Mouse (Mus musculus): Measurements from ENCODE around the gene Zfp975. TPM values are rescaled to one million over a fixed set of nuclear protein-coding genes. Genes with fewer than 3 reads are reported as not detected.
"Not testable (repeated sequence)": the region's sequence is repeated elsewhere in the genome, so short reads cannot be mapped to it uniquely, and the experiment has no call there.

The Zfp975 gene
- 7.2 and 7.3 TPM in 2 replicates for polyA plus RNA-seq (2015; fragmentation: Nextera tagmentation; extraction: Ambion mirVana)

DNA sequence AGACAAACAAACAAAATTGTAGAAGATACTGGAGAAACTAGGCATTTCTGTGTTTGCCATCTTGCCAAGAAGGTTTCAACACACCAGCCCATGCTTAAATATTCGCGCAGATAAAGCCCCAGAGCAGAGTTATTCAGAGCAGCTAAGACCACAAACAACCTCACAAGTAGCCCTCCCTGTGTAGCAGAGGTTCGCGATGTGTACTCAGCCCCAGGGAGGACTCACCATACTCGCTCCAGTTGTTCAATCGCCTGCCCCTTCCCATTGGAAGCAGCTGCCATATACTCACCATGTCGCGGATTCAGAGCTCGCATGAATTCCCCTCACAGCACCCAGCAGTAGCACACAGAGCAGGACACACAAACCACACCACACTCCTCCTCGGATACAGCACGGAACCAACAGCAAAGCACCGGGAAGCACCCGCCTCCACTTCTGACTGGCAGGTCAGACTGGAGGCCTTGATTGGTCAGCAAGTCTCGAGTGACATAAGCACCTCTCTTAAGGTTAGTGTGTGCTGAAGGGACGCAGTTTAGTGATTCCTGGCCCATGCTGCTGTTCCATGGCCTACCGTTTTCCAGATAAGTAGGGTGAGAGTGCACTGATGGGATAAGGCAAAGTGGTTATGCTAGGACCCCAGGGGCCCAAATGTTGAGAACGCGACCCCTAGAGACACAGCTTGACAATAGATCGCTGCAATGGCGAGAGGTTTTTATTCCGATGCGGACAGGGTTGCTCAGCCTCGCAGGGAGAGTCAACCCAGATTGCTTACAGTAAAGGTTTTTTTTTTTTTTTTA, at the start of gene Zfp975:
Gene Zfp975, minus strand, starts transcription at position 381 of the 797 bp plus-strand sequence.
- H3K36me3 ChIP-seq; H3K4me1 ChIP-seq (replicated peaks); H3K9me3 ChIP-seq; H3K27me3 ChIP-seq: not testable (repeated sequence)
- ATAC-seq, result peak; percentile 100
- under 1% methylated on average over 23 of the region's 23 CpGs for WGBS
- Histone ChIP-seq H3K4me3 (replicated peaks) (peak within 1 kb of the TSS; percentile 53), H3K9ac (replicated peaks) (peak within 1 kb of the TSS; percentile 68), H3K27ac (peak within 1 kb of the TSS; percentile 62), H3K4me2 (replicated peaks) (peak within 1 kb of the TSS; percentile 60)

- no peak for ATAC-seq
- Histone ChIP-seq H3K4me2 (replicated peaks) (no peak overlapping the region), H3K36me3 (no peaks in the 10 kb centered on the region), H3K9ac (replicated peaks) (no peak overlapping the region), H3K27me3 (no peaks in the 10 kb centered on the region), H3K4me3 (replicated peaks) (no peak overlapping the region), H3K27ac (no peak overlapping the region), H3K4me1 (replicated peaks) (no peaks in the 10 kb centered on the region), H3K9me3 (peaks cover 41% of the 10 kb centered on the region)
- WGBS, result 87% methylated on average over 10 of the region's 10 CpGs
These were observed 46.1 kb upstream of the Zfp975 start for GRCm38 (mm10) chr7:42738536-42739210.

DNA sequence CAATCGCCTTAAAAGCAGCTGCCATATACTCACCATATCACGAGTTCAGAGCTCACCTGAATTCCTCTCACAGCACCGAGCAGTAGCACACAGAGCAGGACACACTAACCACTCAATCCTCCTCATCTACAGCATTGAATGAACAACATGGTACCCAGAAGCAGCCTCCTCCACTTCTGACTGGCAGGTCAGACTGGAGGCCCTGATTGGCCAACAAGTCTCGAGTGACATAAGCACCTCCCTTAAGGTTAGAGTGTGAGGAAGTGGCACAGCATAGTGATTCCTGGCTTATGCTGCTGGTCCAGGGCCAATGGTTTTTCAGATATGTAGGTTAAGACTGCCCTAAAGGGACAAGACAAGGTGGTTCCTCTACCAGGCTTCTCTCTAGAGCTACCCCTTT, 34.4 kb upstream of the Zfp975 start, which contains the start of gene Gm17067:
Gene Gm17067, minus strand, starts transcription at position 101 of the 400 bp plus-strand sequence.
- H3K4me2 ChIP-seq (replicated peaks); H3K27ac ChIP-seq; H3K4me1 ChIP-seq (replicated peaks); H3K27me3 ChIP-seq; H3K36me3 ChIP-seq; ATAC-seq; H3K4me3 ChIP-seq (replicated peaks); H3K9ac ChIP-seq (replicated peaks): not testable (repeated sequence)
- 86% methylated on average over 4 of the region's 4 CpGs for WGBS
- H3K9me3 ChIP-seq, result peaks cover 28% of the 10 kb centered on the region

DNA sequence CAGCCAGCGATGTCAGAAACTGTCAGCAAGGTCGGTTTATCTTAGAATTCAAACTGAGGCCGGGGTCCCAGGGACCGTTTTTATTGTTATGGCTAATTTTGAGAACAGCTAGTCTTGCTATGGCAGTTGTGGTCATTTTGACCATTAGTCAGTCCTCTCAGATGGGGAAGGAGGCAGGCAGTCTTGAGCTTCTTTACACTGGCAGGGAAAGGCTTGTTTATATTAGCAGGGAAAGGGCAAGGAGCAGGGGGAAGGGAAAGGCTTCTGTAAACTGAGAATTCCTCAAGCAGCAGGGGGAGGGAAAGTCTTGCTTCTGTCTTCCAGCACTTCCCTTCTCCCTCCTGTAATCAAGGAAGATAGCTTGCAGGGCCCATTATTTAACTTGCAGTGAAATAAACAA, 709 bp upstream of the Zfp975 start:
- not testable (repeated sequence) for ATAC-seq; H3K27me3 ChIP-seq; H3K9me3 ChIP-seq; H3K36me3 ChIP-seq; H3K4me1 ChIP-seq (replicated peaks)
- Histone ChIP-seq H3K4me2 (replicated peaks) (peak overlapping the region; percentile 60), H3K4me3 (replicated peaks) (peak overlapping the region; percentile 53), H3K9ac (replicated peaks) (peak overlapping the region; percentile 68), H3K27ac (0 out of 2 replicates have a peak overlapping the region, but pooled peaks have one; percentile 62)
- 4% methylated on average over 4 of the region's 4 CpGs for WGBS

GRCm38 (mm10) chr7:42680081-42680480, 12.5 kb downstream of the Zfp975 start:
- WGBS, result 91% methylated on average over 6 of the region's 6 CpGs
- H3K27ac ChIP-seq; H3K4me2 ChIP-seq (replicated peaks); H3K4me1 ChIP-seq (replicated peaks); ATAC-seq; H3K36me3 ChIP-seq; H3K9ac ChIP-seq (replicated peaks); H3K27me3 ChIP-seq; H3K4me3 ChIP-seq (replicated peaks): not testable (repeated sequence)
- peaks cover 47% of the 10 kb centered on the region for H3K9me3 ChIP-seq

GRCm38 (mm10) chr7:42679646-42680045, 12.9 kb downstream of the Zfp975 start:
- not testable (repeated sequence) for ATAC-seq; H3K4me2 ChIP-seq (replicated peaks); H3K27me3 ChIP-seq; H3K4me3 ChIP-seq (replicated peaks); H3K9ac ChIP-seq (replicated peaks); H3K36me3 ChIP-seq; H3K4me1 ChIP-seq (replicated peaks); H3K27ac ChIP-seq
- peaks cover 46% of the 10 kb centered on the region for H3K9me3 ChIP-seq

GRCm38 (mm10) chr7:42660140-42660539, 32.4 kb downstream of the Zfp975 start:
- not testable (repeated sequence) for H3K4me1 ChIP-seq (replicated peaks); ATAC-seq; H3K27me3 ChIP-seq; H3K27ac ChIP-seq; H3K4me3 ChIP-seq (replicated peaks); H3K9ac ChIP-seq (replicated peaks); H3K4me2 ChIP-seq (replicated peaks)
- peaks cover 25% of the 10 kb centered on the region for H3K9me3 ChIP-seq
- H3K36me3 ChIP-seq, result peaks cover 38% of the 10 kb centered on the region
- WGBS, result 65% methylated on average over 5 of the region's 5 CpGs

DNA sequence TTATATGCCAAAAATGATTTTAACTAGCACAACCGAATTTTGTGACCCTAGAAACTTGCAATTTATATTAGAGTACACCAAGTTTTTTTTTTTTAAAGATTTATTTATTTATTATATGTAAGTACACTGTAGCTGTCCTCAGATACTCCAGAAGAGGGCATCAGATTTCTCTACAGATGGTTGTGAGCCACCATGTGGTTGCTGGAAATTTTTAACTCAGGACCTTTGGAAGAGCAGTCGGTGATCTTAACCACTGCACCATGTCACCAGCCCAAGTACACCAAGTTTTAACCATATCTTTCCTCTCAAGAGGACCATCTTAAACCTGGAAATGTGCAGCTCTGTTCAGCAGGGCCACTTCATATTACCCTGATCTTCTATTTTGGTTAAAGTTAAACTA, 37.3 kb downstream of the Zfp975 start:
- H3K9ac ChIP-seq (replicated peaks); ATAC-seq; H3K27me3 ChIP-seq; H3K4me2 ChIP-seq (replicated peaks); H3K4me3 ChIP-seq (replicated peaks); H3K36me3 ChIP-seq; H3K27ac ChIP-seq; H3K4me1 ChIP-seq (replicated peaks): not testable (repeated sequence)
- peaks cover 21% of the 10 kb centered on the region for H3K9me3 ChIP-seq
- WGBS, result 77% methylated on average over 2 of the region's 2 CpGs

DNA sequence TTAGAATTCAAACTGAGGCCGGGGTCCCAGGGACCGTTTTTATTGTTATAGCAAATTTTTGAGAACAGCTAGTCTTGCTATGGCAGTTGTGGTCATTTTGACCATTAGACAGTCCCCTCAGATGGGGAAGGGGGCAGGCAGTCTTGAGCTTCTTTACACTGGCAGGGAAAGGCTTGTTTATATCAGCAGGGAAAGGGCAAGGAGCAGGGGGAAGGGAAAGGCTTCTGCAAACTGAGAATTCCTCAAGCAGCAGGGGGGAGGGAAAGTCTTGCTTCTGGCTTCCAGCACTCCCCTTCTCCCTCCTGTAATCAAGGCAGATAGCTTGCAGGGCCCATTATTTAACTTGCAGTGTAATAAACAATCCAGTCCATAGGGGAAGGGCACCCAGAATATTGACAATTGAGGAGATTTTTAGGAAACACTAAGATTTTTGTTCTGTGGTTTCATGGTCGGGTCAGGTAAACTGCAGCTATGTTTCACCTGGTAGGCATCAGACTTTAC, 49.4 kb downstream of the Zfp975 start:
- not testable (repeated sequence) for H3K9ac ChIP-seq (replicated peaks); H3K27me3 ChIP-seq; H3K36me3 ChIP-seq; H3K27ac ChIP-seq; H3K4me1 ChIP-seq (replicated peaks); H3K9me3 ChIP-seq; ATAC-seq
- peak overlapping the region; percentile 52 for H3K4me2 ChIP-seq (replicated peaks)
- WGBS, result 22% methylated on average over 3 of the region's 3 CpGs
- H3K4me3 ChIP-seq (replicated peaks), result peak overlapping the region; percentile 44

DNA sequence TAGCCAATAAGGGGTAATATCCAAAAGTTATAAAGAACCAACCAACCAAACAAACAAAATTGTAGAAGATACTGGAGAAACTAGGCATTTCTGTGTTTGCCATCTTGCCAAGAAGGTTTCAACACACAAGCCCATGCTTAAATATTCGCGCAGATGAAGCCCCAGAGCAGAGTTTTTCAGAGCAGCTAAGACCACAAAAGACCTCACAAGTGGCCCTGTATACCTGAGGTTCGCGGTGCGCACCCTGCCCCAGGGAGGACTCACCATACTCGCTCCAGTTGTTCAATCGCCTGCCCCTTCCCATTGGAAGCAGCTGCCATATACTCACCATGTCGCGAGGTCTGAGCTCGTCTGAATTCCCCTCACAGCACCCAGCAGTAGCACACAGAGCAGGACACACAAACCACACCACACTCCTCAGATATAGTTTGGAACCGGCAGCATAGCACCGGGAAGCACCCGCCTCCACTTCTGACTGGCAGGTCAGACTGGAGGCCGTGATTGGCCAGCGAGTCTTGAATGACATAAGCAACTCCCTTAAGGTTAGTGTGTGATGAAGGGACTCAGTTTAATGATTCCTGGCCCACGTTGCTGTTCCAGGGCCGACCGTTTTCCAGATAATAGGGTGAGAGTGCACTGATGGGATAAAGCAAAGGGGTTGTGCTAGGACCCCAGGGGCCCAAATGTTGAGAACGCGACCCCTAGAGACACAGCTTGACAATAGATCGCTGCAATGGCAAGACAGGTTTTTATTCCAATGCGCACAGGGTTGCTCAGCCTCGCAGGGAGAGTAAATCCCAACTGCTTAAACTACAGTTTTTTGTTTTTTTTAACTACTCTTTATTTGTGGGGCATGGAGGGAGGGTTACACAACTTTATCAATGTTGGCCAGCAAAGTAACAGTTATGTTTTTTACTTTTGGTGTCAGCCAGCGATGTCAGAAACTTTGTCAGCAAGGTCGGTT, 50.1 kb downstream of the Zfp975 start, which contains the start of gene Zfp976:
Gene Zfp976, minus strand, starts transcription at position 437 of the 964 bp plus-strand sequence.
- WGBS, result 4% methylated on average over 25 of the region's 25 CpGs

GRCm38 (mm10) chr7:42631031-42631430, 61.5 kb downstream of the Zfp975 start:
- H3K9me3 ChIP-seq, result peaks cover 29% of the 10 kb centered on the region
- not testable (repeated sequence) for H3K9ac ChIP-seq (replicated peaks); H3K27me3 ChIP-seq; H3K4me1 ChIP-seq (replicated peaks); H3K36me3 ChIP-seq; ATAC-seq; H3K27ac ChIP-seq; H3K4me2 ChIP-seq (replicated peaks); H3K4me3 ChIP-seq (replicated peaks)

More for the DNA sequence above, 50.1 kb downstream of the Zfp975 start, which contains the start of gene Zfp976:
- Histone ChIP-seq H3K9ac (replicated peaks) (peak within 1 kb of the TSS; percentile 48), H3K4me2 (replicated peaks) (peak within 1 kb of the TSS; percentile 52), H3K4me3 (replicated peaks) (peak within 1 kb of the TSS; percentile 44)
- peak; percentile 99 for ATAC-seq
- not testable (repeated sequence) for H3K36me3 ChIP-seq; H3K27me3 ChIP-seq; H3K9me3 ChIP-seq; H3K27ac ChIP-seq; H3K4me1 ChIP-seq (replicated peaks)

Measured in midbrain, embryonic 13.5 days (tissue).